Mouse (Mus musculus) midbrain, embryonic 10.5 days (tissue): ENCODE data around the gene Sbno2. TPM values are rescaled to one million over a fixed set of nuclear protein-coding genes. Genes with fewer than 3 reads are reported as not detected.
"Not testable (repeated sequence)": the region's sequence is repeated elsewhere in the genome, so short reads cannot be mapped to it uniquely, and the experiment has no call there.

Experiments
- DNase-seq: peaks from one replicate; pipeline ENCODE4 v3.0.0-alpha.2; 2017; ENCODE audit warnings: low spot score
- H3K27ac ChIP-seq: fragments of 300-500 bp; sonication (generic); replicated peaks from 2 replicates; pipeline ENCODE4 v1.5.1; 2016; ENCODE audit warnings: mild to moderate bottlenecking
- H3K27me3 ChIP-seq: fragments of 300-500 bp; sonication (generic); 2 replicates; pipeline ENCODE4 v1.6.1; 2016; ENCODE audit warnings: low read depth, mild to moderate bottlenecking; ENCODE audit not compliant: poor library complexity, severe bottlenecking
- H3K36me3 ChIP-seq: fragments of 300-500 bp; sonication (generic); 2 replicates; pipeline ENCODE4 v1.6.1; 2016; ENCODE audit warnings: mild to moderate bottlenecking, moderate library complexity
- H3K4me1 ChIP-seq: fragments of 300-500 bp; sonication (generic); 2 replicates; pipeline ENCODE4 v1.6.1; 2016
- H3K4me3 ChIP-seq: fragments of 300-500 bp; sonication (generic); 2 replicates; pipeline ENCODE4 v1.5.1; 2016; ENCODE audit warnings: mild to moderate bottlenecking, moderate library complexity
- H3K9me3 ChIP-seq: fragments of 300-500 bp; sonication (generic); replicated peaks from 2 replicates; pipeline ENCODE4 v1.6.1; 2016; ENCODE audit warnings: mild to moderate bottlenecking
- WGBS: fragments of 180-500 bp; shearing (Covaris S2); methylation state at CpG from one replicate; pipeline ENCODE4 v1.1.7; 2016; 5-methylcytosine and 5-hydroxymethylcytosine counted together
- polyA plus RNA-seq: library from polyadenylated mRNA; unstranded; fragments of >200 nt; fragmentation: Nextera tagmentation; extraction: Ambion mirVana; gene quantifications from 2 replicates; pipeline ENCODE4 v1.2.1, GENCODE M21; 2016

Gene Sbno2
- polyA plus RNA-seq, 1 experiment from 2014 or later: 15.0 TPM

DNA sequence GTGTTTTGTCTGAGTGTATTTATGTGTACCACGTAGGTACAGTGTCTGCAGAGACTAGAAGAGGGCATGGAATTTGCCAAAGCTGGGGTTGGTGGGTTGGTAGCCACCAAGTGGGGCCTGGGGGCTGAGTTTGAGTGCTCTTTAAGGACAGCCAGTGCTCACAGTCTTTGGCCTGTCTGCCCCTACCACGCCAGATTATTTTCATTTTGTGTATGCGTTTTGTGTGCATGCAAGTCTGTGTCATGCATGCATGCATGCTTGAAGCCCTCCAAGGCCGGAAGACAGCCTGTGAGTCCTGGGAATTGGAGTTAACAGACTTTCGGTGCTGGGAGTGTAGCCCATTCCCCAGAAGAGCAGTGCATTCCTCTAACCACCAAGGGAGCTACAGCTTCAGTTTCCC lies 50.0 kb downstream of the Sbno2 start:
- Histone ChIP-seq H3K27ac (no peak overlapping the region; the same call in 1 of the 2 replicates), H3K27me3 (no peaks in the 10 kb centered on the region), H3K9me3 (no peaks in the 10 kb centered on the region), H3K4me3 (peak overlapping the region; percentile 95), H3K36me3 (peaks cover 50% of the 10 kb centered on the region), H3K4me1 (peaks cover 56% of the 10 kb centered on the region)
- 87% methylated on average over 5 of the region's 5 CpGs for WGBS
- no peak for DNase-seq

GRCm38 (mm10) chr10:80054911-80055310 lies 50.5 kb downstream of the Sbno2 start:
- Histone ChIP-seq H3K4me1 (peaks cover 61% of the 10 kb centered on the region), H3K27ac (peak overlapping the region; percentile 98), H3K36me3 (peaks cover 46% of the 10 kb centered on the region), H3K4me3 (peak overlapping the region; percentile 95)
- 58% methylated on average over 3 of the region's 3 CpGs for WGBS
- H3K27me3 ChIP-seq, DNase-seq, H3K9me3 ChIP-seq: not testable (repeated sequence)

DNA sequence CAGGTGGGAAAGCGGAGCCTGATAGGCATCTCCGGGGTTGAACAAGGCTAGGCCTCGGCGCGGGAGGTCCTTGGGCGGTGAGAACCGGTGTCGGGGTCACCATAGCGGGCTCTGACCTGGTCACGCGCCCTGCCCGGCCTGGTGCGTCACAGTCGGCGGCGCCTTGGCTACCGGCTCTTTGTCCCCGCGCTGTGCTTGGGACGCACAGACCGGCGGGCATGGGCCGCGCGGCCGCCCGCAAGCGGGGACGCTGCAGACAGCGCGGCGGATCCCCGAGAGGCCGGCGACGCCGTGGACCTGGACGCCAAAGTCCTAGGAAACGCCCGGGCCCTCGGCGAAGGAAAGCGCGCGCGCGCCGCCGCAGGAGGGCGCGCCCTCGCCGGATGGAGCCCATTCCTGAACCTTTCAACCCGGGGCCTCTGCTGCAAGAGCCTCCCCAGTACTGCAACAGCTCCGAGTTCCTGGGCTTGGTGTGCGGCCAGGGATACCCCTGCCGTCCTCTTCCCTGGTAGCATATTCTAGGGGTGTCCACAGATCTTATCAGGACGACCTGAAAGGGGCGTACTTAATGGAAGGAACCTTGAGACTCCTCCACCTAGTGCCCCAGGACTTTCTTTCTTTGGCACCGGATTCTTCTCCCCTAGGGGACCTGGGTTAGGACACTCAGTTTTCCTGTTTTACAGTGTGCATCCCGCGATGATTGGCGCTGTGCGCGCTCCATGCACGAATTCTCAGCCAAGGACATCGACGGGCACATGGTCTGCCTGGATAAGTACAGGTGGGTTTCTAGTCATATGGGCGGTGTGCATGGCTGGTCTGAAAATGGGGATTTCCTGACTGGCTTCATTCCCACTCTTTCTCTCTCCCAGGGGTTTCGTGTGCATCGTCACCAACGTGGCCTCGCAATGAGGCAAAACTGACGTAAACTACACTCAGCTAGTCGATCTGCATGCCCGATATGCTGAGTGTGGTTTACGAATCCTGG lies 51.2 kb downstream of the Sbno2 start:
- Histone ChIP-seq H3K4me1 (peaks cover 68% of the 10 kb centered on the region), H3K36me3 (peaks cover 38% of the 10 kb centered on the region), H3K27me3 (no peaks in the 10 kb centered on the region), H3K27ac (peak overlapping the region; percentile 98), H3K9me3 (no peaks in the 10 kb centered on the region), H3K4me3 (peak overlapping the region; percentile 95)
- no peak for DNase-seq
- 4% methylated on average over 77 of the region's 77 CpGs for WGBS

- WGBS: under 1% methylated on average over 47 of the region's 47 CpGs
- H3K27me3 ChIP-seq: no peaks in the 10 kb centered on the region
- peak; percentile 100 for DNase-seq
- peaks cover 76% of the 10 kb centered on the region for H3K4me1 ChIP-seq
- peaks cover 31% of the 10 kb centered on the region for H3K36me3 ChIP-seq
- peak overlapping the region; percentile 95 for H3K4me3 ChIP-seq
- peak overlapping the region; percentile 98 for H3K27ac ChIP-seq
- no peaks in the 10 kb centered on the region for H3K9me3 ChIP-seq
These were observed 52.1 kb downstream of the Sbno2 start for GRCm38 (mm10) chr10:80053259-80053780.

DNA sequence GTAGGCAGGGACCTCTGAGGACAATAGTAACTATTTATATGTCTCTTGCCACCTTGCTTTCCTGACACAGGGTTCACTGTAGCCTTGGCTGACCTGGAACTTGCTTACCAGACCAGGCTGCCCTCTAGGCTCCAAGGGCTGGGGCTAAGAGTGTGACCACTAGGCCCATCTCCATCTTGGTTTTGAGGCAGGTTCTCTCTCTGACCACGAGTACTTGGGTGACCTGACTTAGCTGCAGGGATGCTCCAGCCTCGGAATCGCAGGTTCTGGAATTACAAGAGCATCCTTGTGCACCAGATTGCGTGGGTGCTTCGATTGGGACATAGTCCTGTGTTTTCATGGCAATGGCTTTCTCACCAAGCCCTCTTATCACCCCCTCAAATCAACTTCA lies 53.0 kb downstream of the Sbno2 start:
- Histone ChIP-seq H3K27ac (peak overlapping the region; percentile 98), H3K27me3 (no peaks in the 10 kb centered on the region), H3K4me1 (peaks cover 86% of the 10 kb centered on the region), H3K4me3 (peak overlapping the region; percentile 95; the same call in 1 of the 2 replicates), H3K9me3 (no peaks in the 10 kb centered on the region), H3K36me3 (peaks cover 21% of the 10 kb centered on the region)
- no peak for DNase-seq
- WGBS: 83% methylated on average over 5 of the region's 5 CpGs

- WGBS: 11% methylated on average over 14 of the region's 14 CpGs
- H3K9me3 ChIP-seq: no peaks in the 10 kb centered on the region
- peaks cover 92% of the 10 kb centered on the region for H3K4me1 ChIP-seq
- peak overlapping the region; percentile 95 for H3K4me3 ChIP-seq
- DNase-seq: peak; percentile 52
- no peaks in the 10 kb centered on the region for H3K27me3 ChIP-seq
- H3K27ac ChIP-seq: peak overlapping the region; percentile 98
- peaks cover 15% of the 10 kb centered on the region for H3K36me3 ChIP-seq
These were observed 53.6 kb downstream of the Sbno2 start for GRCm38 (mm10) chr10:80051618-80052373.

- no peaks in the 10 kb centered on the region for H3K9me3 ChIP-seq
- 6% methylated on average over 15 of the region's 15 CpGs for WGBS
- H3K4me3 ChIP-seq: peak overlapping the region; percentile 17
- DNase-seq: peak; percentile 52
- H3K36me3 ChIP-seq: peaks cover 9% of the 10 kb centered on the region
- H3K27me3 ChIP-seq: no peaks in the 10 kb centered on the region
- peaks cover 94% of the 10 kb centered on the region for H3K4me1 ChIP-seq
- peak overlapping the region; percentile 98 for H3K27ac ChIP-seq
These were observed 54.3 kb downstream of the Sbno2 start for GRCm38 (mm10) chr10:80050885-80051617.

DNA sequence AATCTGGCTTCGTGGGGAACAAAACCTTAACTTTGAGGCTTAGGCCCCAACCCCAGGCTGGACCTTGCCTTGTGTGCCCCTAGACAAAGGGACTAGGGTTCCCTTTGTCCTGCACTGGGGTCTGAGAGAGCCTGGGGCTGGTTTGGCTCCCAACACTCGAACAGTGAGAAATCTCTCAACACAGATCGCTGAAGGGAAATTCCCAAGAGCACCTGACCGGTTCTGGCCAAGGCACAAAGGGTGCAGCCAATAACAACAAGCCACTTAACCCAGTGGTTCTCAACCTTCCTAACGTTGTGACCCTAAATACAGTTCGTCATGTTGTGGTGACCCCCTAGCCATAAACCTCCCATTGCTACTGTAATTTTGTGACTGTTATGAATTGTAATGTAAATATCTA lies 55.1 kb downstream of the Sbno2 start:
- Histone ChIP-seq H3K27ac (peak overlapping the region; percentile 98), H3K36me3 (peaks cover under 1% of the 10 kb centered on the region; the same call in 1 of the 2 replicates), H3K27me3 (no peaks in the 10 kb centered on the region), H3K4me3 (peak overlapping the region; percentile 17), H3K9me3 (no peaks in the 10 kb centered on the region), H3K4me1 (peaks cover 86% of the 10 kb centered on the region)
- whole genome bisulfite sequencing: 15% methylated on average over 6 of the region's 6 CpGs
- DNase-seq: peak; percentile 31

GRCm38 (mm10) chr10:80048834-80049233 lies 56.5 kb downstream of the Sbno2 start:
- Histone ChIP-seq H3K27me3 (no peaks in the 10 kb centered on the region), H3K4me3 (no peak overlapping the region), H3K36me3 (no peaks in the 10 kb centered on the region), H3K9me3 (no peaks in the 10 kb centered on the region), H3K27ac (peak overlapping the region; percentile 98), H3K4me1 (peaks cover 78% of the 10 kb centered on the region)
- no peak for DNase-seq
- 62% methylated on average over 3 of the region's 3 CpGs for WGBS

DNA sequence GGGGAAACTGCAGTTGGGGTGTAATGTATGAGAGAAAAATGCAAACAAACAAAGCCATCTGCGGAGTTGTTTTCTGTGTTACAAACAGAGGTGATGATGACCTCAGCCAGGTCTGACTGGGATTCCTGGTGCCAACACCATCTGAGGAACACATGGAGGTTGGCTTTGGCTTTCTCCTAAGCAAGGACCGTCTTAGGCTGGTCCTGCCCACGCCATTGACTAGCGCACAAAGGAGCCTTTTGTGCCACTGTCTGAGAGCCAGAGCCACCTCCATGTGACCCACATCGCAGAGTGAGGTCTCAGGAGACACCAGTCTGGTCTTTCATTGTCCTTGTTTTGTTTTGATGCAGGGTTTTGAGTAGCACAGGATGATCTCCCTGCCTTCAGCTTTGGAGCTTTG lies 57.0 kb downstream of the Sbno2 start:
- peak; percentile 48 for DNase-seq
- Histone ChIP-seq H3K27ac (peak overlapping the region; percentile 98), H3K4me1 (peaks cover 75% of the 10 kb centered on the region), H3K9me3 (no peaks in the 10 kb centered on the region), H3K4me3 (no peak overlapping the region), H3K27me3 (no peaks in the 10 kb centered on the region), H3K36me3 (no peaks in the 10 kb centered on the region)
- 14% methylated on average over 5 of the region's 5 CpGs for WGBS

DNA sequence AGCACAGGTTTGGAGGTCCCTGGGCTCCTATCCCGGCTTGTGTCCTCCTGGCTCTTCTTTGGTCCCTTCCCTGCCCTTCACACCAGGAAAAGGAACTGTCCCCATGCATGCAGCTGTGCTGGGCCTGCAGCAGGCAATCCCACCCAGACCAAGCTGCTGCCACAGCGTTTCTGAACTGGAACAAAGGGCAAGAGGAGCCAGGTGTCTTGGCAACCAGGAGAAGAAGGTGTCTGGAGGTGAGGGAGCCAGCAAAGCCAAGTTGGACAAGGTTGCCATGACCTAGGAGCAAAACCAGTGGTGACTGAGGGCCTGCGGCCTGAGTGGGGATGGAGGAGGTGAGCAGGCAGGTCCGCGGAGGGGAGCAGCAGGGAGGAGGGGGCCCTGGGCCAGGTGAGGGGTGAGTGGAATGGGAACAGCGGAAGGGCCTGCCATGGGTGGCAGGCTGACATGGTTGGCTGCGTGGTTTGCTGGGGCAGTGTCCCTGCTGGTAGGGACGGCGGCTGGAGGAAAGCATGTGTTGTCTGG lies 58.3 kb downstream of the Sbno2 start, which contains the start of gene Gpx4:
Gpx4 (plus strand) TSS at position 126 of the 525 bp plus-strand sequence.
- Histone ChIP-seq H3K4me1 (peaks cover 62% of the 10 kb centered on the region), H3K27me3 (no peaks in the 10 kb centered on the region), H3K36me3 (no peaks in the 10 kb centered on the region), H3K4me3 (no peak within 1 kb of the TSS), H3K9me3 (no peaks in the 10 kb centered on the region), H3K27ac (peak within 1 kb of the TSS; percentile 98)
- DNase-seq: no peak
- 43% methylated on average over 9 of the region's 9 CpGs for WGBS

GRCm38 (mm10) chr10:80045766-80046165 lies 59.6 kb downstream of the Sbno2 start:
- H3K27me3 ChIP-seq: no peaks in the 10 kb centered on the region
- H3K36me3 ChIP-seq: no peaks in the 10 kb centered on the region
- H3K9me3 ChIP-seq: no peaks in the 10 kb centered on the region
- DNase-seq: no peak
- no peak overlapping the region; the same call in 1 of the 2 replicates for H3K27ac ChIP-seq
- H3K4me1 ChIP-seq: peaks cover 48% of the 10 kb centered on the region
- WGBS: 87% methylated on average over 5 of the region's 5 CpGs
- H3K4me3 ChIP-seq: no peak overlapping the region
